Mouse (Mus musculus) T-cell, adult 2 months (primary cell): ENCODE results near the gene Sppl3.
"Not testable (repeated sequence)": the region's sequence is repeated elsewhere in the genome, so short reads cannot be mapped to it uniquely, and the experiment has no call there.

Source experiments
- DNase-seq: peaks from one replicate; pipeline ENCODE4 v3.0.0; 2022; ENCODE audit warnings: low spot score

Gene Sppl3

DNA sequence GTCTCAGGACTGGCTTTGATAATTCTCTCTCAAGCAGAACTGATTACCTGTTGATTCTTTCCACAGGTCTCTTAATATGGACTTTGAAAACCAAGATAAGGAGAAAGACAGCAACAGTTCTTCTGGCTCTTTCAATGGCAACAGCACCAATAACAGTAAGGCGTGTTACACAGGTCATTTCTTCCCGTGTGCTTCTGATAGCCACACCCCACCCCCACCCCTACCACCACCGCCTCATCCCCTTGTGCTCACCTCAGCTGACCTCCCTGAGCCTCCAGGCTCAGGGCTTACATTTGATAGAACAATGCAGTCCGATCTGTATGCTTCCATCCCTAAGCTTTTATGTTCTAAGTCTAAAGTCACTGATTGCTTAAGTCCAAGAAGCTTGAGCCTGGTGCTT, 63.8 kb downstream of the Sppl3 start:
- DNase-seq = no peak

DNA sequence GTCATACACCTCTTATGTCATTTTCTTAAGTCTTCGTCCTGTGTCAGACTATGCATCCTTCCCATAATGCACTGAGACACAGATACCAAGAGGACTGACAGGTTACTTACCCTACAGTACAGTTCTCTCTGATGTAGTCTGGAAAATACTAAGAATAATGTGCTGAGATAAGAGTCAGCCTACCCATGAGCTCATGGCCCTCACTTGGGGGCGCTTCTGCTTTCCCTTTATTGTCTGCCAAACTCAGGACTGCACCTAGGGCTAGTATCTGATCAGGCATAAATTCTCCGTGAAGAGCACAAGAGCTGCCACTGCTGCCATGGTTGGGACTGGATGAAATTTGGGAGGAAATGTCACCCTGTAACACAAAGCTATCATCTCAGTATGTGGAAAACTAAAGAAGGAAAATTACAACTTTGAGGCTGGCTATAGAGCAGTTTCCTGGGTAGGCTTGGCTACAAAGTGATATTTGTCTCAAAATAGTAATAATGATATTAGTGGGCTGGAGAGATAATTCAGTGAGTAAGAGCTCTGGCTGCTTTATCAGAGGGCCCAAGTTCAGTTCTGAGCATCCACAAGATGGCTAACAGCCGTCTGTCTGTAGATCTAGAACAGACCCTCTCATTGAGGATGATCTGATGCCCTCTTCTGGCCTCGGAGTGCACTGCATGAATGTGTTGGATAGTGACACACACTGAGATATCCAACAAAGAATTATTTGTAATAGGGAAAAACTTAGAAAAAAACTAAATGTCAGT, 65.4 kb downstream of the Sppl3 start:
- peak; percentile 62 for DNase-seq

DNA sequence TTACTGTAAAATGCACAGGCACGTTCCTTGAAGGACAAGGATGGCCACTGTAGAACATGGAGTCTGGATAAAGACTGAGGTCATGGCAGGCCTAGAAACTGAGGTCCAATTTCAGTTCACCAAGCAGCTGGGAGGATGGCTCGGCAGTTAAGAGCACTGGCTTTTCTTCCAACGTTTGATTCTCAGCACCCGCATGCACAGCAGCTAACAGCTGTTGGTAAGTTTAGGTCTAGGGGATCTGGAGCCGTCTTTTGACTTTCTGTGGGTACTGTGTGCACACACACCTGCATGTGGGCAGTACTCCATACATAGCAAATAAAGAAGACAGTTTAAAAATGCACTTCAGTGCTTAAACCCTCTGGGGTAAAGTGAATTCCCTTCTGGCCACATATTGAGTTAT, 70.7 kb downstream of the Sppl3 start:
- no peak for DNase-seq

DNA sequence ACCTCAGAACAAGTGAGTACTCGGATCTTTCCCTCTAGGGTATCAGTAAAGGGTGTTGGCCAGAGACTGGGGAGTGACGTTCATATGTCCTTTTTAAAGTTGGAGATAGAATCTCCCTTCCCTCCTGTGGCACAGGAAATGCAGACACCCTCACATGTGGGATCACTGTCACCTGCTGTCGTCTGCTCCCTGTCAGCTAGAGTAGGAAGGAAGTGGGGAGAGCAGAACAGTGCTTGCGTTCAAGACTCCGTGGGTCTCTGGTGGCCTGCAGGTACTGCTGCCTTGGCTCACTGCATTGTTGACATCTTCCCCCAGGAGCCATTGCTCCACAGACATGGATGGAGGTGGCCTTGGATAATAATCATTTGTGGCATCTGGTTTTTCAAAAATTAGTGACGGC, 72.6 kb downstream of the Sppl3 start:
- DNase-seq = peak; percentile 37

DNA sequence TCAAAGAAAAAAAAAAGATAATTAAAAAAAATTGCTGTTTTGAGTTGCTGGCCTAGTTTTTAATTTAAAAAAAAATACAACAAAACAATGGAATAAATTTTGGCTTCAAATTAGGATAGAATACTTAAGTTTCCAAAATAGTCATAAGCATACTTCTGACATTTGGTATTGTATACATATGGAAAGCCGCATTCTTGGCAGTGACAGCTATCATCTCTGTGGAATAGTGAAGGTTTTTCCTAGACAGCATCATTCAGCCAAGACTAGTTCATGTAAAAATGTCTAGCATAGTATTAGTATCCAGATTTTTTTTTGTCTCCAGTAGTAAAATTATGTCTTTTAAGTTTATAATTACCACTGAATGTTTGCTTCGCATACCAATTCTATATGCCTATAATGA, 74.7 kb downstream of the Sppl3 start:
- no peak for DNase-seq

DNA sequence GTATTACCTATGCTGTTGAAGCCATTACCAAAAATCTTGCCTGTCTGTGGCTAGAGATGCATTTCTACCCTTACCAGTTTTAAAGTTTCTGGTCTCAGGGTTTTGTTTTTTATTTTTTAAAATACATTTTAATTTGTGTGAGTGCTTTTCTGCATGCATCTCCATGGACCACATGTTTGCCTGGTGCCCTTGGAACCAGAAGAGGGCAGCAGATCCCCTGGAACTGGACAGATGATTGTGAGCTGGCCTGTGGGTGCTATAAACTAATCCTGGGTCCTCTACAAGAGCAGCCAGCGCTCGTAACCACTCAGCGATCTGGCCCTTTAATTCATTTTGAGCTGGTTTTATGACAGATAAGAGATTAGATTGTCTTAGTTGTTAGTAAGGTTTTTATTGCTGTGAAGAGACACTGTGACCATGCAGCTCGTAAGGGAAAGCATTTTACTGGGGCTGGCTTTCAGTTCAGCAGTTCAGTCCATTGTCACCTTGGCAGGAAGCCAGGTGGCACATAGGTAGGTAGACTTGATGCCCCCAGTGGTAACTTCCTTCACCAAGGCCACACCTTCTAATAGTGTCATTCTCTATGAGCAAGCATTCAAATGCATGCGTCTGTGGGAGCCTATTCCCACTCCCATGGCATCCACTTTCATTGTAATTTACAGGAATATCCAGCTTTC, 78.8 kb downstream of the Sppl3 start:
- no peak for DNase-seq

DNA sequence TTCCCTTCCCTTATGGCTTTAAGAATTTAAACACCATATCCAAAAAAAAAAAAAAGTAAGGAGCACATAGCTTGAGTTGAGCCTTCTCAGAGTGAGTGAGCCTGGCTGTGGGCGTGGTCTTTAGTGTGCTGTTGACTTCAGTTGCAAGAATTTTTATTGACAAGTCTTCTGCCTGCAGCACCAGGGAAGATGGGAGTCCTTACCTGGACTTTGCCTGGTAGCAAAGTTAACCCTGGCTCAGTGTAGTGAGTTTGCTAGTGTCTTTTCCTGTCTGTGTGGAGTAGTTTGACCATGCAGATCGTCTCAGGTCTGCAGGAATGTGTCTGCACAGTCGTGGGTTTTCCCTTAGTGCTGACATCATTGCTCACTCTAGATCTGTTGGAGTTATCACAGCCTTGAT, 80.1 kb downstream of the Sppl3 start:
- no peak for DNase-seq

DNA sequence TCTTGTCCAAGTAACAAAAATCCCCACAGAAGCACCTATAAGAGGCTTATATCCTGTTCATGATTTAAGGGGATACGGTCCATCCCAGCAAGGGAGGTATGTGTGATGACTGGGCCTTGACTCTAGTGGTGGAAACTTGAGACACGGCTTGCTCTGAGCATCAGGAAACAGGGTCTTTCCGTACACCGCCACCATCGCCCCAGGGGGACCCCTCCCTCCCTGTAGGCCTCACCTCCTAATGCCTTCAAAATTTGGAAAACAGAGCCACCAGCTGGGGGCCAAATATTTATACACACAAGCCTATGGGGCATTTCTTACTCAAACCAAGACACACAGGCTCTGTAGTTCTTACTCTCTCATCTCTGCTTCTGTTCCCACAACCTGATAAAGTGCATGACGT, 80.8 kb downstream of the Sppl3 start:
- DNase-seq = no peak

DNA sequence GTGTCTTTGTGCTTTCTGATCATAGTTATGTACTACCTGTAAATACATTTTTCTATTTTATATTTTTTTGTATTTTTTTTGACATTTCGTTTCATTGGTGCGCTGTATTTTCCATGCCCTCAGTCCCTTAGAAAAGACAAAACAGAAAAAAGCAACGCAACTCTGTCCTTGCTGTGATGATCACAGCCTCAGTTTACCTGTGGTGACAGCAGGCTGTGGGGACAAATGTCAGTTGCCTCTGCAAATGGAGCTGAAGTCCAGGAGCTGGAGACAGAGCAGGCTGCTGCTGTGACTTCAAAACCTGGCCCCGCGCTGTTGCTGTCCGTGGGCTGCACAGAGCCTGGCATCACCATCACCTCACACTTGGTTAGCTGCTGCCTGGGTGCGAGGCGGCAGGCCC, 87.3 kb downstream of the Sppl3 start, which contains the start of gene Gm10401:
Gm10401 (minus strand) TSS at position 101 of the 400 bp plus-strand sequence.
- no peak for DNase-seq

DNA sequence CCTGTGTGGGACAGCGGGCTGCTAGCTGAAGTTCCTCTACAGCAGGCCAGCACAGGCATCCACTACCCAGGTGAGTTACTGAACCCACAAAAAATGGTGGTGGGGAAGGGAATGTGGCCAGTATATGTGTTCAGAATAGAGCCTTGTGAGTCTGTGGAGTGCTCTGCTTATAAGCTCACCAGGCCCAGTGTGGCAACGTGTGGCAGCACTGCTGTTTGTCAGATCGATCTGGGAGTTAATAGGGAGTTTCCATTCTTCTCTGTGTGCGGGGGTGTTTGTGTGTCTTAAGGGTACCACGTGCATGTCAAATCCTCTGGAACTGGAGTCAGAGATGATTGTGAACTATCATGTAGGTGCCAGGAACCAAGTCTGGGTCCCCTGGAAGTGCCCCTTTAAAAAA, 88.6 kb downstream of the Sppl3 start:
- DNase-seq = no peak

DNA sequence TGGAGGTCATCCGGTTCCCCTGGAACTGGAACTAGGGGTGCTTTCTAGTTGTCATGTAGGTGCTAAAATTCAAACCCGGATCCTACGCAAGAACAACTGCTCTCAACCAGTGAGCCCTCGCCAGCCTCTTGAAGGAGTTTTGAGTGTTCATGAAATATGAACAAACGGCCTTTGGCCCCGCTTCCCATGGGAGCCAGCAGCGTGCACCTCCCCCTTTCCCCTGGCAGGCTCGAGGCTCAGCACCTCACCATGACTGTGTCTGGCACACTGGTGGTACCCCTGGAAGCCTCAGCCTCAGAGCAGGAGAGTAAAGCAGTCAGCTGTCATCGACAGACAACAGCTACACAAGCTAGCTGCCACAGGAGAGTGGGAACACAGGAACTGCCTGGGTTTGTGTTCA, 89.1 kb downstream of the Sppl3 start:
- DNase-seq = no peak

DNA sequence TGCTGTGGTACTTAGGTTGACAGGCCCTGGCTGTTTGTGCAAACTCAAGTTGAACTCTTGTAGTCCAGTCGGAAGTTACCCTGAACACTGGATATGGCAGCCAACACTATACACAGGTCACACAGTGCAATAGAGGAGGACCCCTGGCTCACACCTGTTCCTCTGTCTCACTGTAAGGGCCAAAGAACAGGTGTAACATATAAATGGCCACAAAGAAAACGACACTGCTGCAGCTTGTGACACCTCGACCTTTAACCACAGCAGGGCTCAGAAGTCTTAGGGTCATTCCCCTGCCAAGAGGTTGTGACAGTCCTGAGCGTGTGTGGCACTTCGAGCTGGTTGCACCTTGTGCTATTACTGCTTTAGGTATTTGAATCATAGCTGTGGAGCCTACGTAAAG, 89.5 kb downstream of the Sppl3 start:
- no peak for DNase-seq

DNA sequence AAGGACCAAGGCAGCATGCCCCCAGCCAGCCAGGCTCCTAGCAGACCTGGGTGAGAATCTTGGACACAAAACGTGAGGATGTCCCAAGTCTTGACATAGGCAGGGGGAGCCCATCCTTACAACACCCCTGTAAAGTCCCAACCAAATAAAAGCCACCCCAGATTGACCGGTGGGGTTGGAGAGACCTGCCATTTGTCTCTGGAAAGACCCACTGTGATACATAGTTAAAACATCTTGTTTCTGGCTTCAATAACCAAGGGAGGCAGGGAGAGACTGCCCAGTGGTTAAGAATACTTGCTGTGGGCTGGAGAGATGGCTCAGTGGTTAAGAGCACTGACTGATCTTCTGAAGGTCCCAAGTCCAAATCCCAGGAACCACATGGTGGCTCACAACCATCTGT, 91.3 kb downstream of the Sppl3 start:
- no peak for DNase-seq

DNA sequence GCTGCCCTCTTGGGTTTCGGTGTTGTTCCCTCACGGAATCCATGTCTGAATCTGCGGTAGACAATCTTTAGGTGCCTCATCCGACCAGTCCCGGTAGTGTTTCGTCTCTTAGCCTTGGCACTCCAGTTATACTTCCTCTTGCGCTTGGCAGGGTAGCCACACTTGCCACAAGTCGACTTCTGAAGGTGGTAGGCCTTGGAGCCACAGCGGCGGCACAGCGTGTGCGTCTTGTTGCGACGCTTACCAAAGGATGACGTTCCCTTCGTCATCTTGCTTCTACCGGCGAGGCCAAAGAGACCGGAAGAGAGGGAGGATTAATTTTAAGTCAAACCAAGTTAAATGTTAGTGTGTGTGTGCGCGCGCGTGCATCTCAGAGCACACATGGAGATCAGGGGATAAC, 92.3 kb downstream of the Sppl3 start:
- not testable (repeated sequence) for DNase-seq

DNA sequence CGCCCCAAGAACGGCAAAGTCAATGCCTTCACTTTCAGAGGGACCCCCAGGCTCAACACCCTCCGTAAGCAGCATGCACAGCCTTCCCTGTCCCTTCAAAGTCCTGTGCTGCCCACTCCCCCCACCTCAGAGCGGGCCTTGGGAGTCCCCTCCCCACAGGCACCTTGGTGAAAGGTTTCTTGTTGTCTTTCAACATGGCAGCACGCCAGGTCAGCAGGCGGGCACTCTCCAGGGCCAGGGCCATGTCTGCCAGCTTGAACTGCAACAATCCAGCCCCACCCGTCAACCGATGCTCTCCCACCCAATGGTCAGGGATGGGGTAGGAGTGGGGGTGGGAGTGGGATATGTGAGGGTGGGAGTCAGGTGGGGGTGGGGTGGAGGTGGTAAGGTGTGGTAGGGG, 100.2 kb downstream of the Sppl3 start:
- no peak for DNase-seq

DNA sequence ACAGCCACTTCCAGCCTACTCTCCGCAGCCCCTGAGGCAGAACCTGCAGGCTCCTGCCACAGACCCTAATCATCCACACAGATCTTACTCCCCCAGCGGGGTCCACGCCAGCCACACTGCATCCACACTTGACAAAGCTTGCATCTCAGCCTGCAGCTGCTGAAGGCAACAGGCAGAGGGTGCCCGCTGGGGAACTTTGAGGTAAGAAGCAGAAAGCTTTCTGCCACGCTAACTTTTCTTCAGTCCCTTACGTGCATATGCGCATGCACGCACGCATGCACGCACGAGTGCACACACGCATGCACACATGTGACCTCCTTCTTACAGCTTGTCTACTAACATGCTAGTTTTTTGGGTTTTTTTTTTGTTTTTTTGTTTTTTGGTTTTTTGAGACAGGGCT, 102.3 kb downstream of the Sppl3 start:
- DNase-seq = no peak

DNA sequence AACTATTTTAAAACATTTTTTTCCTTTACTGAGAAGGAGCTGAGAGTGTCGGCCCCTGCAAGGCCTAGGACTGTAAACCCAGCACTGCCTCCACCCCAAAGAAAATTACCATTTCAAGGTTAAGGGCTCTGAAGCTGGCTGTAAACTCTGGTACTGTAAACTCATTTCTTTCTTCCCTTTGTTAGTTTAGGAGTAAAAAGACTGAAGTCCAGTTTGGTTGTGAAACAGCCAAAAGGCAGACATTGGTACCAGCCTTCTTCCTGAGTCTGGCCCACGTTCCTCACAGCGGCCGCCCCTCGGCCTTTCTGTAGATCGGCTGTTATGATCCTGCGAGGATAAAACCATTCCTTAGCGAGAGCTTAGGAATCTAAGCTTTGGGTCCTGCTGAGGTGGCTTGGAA, 103.6 kb downstream of the Sppl3 start:
- DNase-seq = no peak

DNA sequence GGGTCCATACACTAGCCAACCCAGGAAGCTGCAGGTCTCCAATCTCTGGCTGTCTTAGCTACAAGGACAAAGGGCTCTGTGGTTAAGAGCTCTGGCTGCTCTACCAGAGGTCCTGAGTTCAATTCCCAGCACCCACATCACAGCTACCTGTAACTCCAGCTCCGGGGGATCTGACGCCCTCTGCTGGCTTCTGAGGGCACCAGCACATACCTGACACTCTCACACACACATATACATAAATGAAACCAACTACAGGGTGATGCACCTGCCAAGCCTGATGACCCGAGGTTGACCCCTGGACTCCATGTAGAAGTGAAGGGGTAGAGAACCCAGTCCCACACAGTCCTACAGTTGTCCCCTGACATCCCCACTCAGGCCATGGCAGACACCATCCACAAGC, 105.5 kb downstream of the Sppl3 start:
- DNase-seq = no peak

DNA sequence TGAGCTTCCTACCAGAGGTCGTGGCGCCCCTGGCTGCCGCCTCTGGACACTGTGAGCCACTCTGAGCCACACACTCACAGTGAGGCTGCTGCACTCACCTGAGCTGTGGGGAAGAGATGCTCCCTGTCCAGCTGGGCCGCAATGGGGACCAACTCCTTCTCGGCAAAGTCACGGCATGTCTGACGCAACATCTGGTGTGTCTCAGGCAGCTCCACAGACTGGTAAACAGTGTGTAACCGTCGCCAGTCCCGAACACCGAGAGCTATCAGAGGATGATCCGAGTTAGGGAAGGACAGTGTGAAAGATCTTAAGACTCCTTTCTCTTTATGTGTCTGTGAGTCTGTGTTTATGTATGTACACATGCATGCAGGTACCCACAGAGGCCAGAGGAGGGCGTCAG, 106.5 kb downstream of the Sppl3 start:
- no peak for DNase-seq

DNA sequence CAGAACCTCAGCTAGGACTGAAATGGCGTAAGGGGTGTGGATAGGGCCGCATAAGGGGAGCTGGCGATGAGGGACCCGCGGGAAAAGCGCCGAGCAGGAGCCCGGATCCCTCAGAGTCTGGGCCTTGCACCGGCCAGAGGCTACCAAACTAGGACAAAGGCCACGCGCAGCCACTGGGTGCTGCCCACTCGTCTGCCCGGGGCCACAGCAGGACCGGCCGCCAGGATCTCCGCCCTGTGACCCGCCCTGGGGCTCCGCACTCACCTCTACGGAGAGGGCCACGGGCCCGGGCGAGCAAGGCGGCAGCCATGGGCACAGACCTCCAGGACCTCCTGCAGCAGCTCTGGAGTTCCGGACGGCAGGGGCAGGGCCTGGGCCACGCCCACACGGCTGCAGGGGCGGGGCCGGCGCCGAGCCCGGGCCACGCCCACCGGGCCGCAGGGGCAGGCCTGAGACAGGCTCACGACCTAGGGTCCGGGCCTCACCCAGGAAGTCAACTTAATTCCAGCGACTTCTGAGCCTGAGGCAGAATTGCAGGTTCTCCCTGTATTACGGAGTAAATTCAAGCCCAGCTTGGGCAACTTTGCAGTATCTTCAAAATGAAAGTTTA, 108.1 kb downstream of the Sppl3 start, which contains the start of gene Acads:
Acads (minus strand) TSS at position 386 of the 610 bp plus-strand sequence.
- DNase-seq = peak; percentile 91

DNA sequence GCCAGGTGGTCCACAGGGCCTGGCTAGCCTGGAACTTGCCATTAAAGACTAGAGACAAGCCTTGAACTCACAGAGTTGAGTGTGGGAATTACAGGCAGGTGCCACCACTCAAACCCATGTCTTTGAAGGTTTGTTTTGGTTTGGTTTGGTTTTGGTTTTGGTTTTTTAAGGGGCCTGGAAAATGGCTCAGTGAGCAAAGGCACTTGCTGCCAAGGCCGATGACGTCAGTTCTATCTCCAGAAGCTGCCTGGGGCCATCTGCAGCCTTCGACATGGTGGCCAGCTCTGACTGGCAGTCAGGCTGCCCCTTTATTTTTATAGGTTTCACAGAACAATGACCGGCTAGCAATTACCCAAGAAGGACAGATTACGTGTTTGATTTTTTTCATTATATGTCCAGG, 110.0 kb downstream of the Sppl3 start:
- DNase-seq = no peak

DNA sequence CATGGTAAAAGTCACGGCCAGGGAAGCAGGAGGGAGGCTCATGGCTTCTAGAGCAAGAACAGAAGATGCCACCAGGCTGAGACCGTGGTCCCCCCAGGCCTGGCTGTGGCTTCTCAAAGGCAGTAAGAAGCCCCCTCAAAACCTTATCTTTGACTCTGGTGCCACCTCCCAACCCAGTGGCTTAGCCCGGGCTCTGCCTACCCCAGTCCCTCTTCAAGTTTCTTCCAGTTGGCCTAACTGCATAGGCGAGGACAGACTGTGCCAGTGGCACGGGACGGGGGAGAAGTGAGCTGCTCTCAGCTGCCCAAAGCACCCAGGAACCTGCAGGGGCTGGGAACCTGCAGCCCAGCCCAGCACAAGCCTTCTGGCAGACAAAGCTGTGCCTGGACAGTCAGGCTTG, 113.8 kb downstream of the Sppl3 start:
- no peak for DNase-seq

DNA sequence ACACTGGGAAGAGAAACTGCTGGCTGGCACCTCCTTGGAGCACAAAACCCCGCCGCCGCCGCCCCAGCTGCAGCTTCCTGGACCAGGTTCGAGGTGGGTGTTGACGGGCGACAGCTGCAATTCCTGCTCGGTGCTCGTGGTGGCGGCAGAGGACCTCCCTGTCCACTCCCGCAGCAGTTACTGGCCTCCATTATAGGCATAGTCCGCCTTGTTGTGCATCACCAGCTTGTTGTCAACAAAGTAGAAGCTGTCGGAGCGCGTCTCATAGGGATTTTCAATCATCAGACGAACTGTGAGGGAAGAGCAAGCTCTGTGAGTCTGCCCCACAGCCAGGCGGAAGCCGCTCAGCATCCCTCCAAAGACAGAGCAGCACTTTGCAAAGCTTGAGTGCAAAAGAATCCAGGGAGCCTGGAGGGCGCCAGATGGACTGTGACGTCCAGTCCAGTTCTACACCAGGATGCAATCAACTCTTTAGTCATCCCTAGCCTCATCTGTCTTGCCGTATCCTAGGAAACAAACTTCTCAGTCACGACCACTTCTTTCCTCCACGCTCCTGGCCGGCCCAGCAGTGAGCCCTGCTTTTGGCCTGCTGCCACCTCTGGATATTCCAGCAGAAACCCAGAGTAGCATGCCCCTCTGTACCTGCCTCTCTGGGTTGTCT, 114.4 kb downstream of the Sppl3 start:
- DNase-seq = peak; percentile 86
